Mouse (Mus musculus) brown adipose tissue, adult 24 weeks (tissue): ENCODE results near the gene Pgam2. TPM values are rescaled to one million over a fixed set of nuclear protein-coding genes. Genes with fewer than 3 reads are reported as not detected.

Experiments used
- H3K27ac ChIP-seq: fragments of 200-500 bp; replicated peaks from 2 replicates; pipeline ENCODE4 v1.5.1; 2012; ENCODE audit warnings: low read depth, mild to moderate bottlenecking, low read length
- H3K4me1 ChIP-seq: fragments of 200-500 bp; 2 replicates; pipeline ENCODE4 v1.6.1; 2012; ENCODE audit warnings: low read length, mixed read lengths; ENCODE audit not compliant: control insufficient read depth, insufficient read depth, insufficient read length
- H3K4me3 ChIP-seq: fragments of 200-500 bp; 2 replicates; pipeline ENCODE4 v1.5.1; 2012; ENCODE audit warnings: low read depth, mild to moderate bottlenecking, low read length, moderate library complexity; ENCODE audit not compliant: insufficient read depth
- polyA plus RNA-seq: library from polyadenylated mRNA; stranded (reverse); fragments of >200 nt; gene quantifications from 2 replicates; pipeline ENCODE4 v1.2.4, GENCODE M21; 2012; ENCODE audit not compliant: missing spikeins, insufficient read depth, insufficient read length

Pgam2 gene
- polyA plus RNA-seq, 1 experiment: 40.4 TPM

GRCm38 (mm10) chr11:5761820-5762632 lies 41.5 kb downstream of the Pgam2 start, which contains the start of gene Urgcp:
Gene Urgcp (minus strand): TSS chr11:5762376.
- H3K4me1 ChIP-seq: no peaks in the 10 kb centered on the region
- H3K27ac ChIP-seq: peak within 1 kb of the TSS; percentile 93
- H3K4me3 ChIP-seq: peak within 1 kb of the TSS; percentile 93

DNA sequence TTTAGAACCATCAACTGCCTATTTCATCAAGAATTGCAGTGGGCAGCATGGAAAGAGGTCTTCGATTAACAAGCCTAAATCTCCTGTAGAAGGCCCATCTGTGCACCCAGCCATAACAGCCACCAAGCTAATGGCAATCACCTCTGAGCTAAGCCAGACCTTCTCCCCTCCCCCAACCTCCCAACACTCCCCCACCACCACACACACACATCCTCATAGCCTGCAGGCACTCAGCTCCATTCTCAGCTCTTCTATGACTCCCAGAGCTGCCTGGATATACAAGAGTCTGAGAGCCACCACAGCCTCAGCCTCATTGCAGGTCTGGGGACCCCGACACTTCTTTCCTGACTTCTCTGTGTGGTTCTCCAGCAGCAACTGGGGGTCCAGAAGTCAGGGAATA lies 49.8 kb downstream of the Pgam2 start:
- Histone ChIP-seq H3K4me3 (no peak overlapping the region), H3K4me1 (no peaks in the 10 kb centered on the region), H3K27ac (no peak overlapping the region)

Other genes with a start within 250 kb of the Pgam2 start
- not detected in 2 replicates for gene Ankrd36, start 234.0 kb downstream of the Pgam2 start, polyA plus RNA-seq
- 191 and 238 TPM in 2 replicates for gene Mrps24, start 88.1 kb downstream of the Pgam2 start, polyA plus RNA-seq
- 30.8 and 34.1 TPM in 2 replicates for gene Urgcp, start 41.4 kb downstream of the Pgam2 start, polyA plus RNA-seq
- 18.7 and 21.8 TPM in 2 replicates for gene Dbnl, start 15.2 kb downstream of the Pgam2 start, polyA plus RNA-seq
- gene Polm, start 34.3 kb upstream of the Pgam2 start, polyA plus RNA-seq: 2.1 and 2.9 TPM in 2 replicates
- gene Aebp1, start 58.2 kb upstream of the Pgam2 start, polyA plus RNA-seq: 9.8 and 10.7 TPM in 2 replicates
- 33.6 and 43.7 TPM in 2 replicates for gene Pold2, start 74.6 kb upstream of the Pgam2 start, polyA plus RNA-seq
- not detected in 2 replicates for gene Myl7, start 95.0 kb upstream of the Pgam2 start, polyA plus RNA-seq
- 1.5 TPM in 1 of 2 replicates, not detected in the other for gene Gck, start 146.3 kb upstream of the Pgam2 start, polyA plus RNA-seq
- 42.9 TPM in 2 replicates for gene Ykt6, start 152.0 kb upstream of the Pgam2 start, polyA plus RNA-seq